Mouse (Mus musculus): ENCODE results near the gene Cops6.

DNA sequence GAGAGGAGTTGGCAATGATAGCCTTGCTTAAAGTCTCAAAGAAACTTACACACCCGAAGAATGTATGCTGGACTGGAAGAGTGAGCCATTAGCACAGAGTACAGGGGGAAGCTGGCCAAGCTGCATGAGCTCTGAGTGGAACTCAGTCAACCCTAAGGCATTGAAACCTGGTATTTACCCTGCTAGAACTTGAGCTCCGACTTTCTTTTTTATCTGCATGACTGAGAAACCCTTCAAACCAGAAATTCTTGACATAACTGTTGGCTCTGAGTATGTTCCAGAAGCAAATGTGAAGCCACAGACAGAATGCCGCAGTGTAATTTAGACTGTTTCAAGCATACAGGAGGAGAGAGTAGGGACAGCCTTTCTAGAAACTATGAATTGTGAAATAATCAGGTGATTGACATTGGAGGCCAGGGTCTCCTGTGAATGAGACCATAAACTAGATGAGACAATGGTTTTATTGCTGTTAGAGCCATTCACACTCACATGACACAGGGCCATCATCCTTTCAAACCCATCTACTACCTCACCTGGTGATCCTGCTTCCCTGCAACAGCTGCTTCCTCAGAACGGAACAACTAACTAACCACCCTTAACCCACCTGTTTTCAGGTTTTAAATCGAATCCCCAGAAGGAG lies 28.3 kb upstream of the Cops6 start:
- TF ChIP-seq CTCF (IDR thresholded peaks at IDR 0.05; ENCODE audit: extremely low read depth, insufficient read length, insufficient replicate concordance, low read depth, low read length) (no peak), POLR2A (IDR thresholded peaks at IDR 0.05; ENCODE audit: low read depth, low read length) (no peak)
